Mouse (Mus musculus) kidney, postnatal 10 days (tissue): ENCODE data around the gene Pam.

Source experiments
- DNase-seq: peaks from one replicate; pipeline ENCODE4 v3.0.0; 2021; ENCODE audit warnings: mixed read lengths

The Pam gene

DNA sequence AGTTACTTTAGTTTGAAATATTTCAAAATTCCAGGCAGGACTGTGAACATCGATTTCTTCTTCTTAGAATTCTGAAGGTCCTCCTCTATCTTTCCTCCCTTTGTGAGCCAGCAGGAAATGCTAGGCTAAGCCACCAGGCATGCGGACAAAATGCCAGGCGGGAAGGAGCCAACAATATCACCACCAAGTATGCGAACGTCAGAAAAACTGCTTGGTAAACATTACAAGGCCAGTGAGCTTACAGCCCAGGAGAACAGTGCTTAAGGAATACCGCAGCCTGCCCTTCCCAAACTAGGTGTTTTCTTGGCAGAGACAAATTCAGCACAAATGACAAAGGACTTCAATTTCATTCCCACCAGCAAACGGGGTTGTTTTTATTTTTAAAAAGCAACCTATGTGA lies 15.8 kb downstream of the Pam start:
- no peak for DNase-seq

DNA sequence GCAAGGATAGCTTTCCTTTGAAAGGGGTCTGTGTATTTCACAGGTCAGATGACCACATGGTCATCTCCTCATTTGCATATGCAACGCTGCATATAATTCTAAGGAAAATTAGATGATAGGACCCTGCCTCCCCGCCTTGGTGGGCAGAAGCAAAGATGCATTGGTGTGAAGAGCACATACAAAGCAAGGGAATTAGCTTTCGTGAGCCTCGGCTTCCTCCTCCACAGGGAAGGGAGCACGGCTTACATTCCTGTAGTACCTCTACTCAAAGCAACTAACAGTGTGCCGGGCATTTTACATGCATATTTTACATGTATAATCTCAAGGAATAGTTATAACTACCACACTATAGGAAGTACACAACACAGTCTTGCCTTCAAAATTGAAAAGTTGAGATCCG lies 16.7 kb downstream of the Pam start:
- no peak for DNase-seq

DNA sequence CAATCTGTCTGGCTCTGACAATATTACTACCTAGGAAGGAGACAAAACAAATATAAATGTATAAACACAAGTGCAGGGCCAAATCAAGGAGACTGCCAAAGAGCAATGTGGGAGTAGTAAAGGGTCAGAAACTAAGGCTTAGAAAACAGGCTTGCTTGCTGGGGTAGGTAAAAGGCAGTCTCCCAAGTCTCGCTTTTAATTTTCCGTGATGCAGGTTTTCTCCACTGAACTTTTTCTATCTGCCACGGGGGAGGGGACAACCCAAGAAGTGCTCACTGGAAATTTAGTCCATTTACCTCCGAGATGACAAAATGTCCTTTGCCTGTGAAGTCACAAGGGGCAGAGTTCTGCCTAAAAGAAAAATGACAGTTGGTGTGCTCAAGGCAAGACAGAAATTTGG lies 21.6 kb downstream of the Pam start:
- DNase-seq: no peak

DNA sequence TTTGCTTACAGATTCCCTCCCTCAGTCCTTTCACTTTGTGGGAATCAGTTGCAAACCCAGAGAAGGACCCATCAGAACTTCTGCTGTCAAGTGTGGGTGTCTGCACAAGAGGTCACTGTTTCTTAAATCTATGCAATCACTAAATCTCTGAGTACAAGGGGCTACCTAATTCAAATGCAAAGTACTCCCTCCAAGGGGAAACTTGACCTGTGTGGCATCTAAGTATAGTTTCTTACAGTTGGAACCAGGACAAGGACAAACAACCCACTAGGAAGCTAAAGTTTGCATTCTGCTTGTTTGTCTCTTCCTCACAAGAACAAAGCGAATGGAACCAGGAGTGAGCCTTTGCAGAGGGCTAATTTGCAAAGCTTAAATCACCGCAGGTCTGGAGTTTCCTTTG lies 22.3 kb downstream of the Pam start:
- no peak for DNase-seq

DNA sequence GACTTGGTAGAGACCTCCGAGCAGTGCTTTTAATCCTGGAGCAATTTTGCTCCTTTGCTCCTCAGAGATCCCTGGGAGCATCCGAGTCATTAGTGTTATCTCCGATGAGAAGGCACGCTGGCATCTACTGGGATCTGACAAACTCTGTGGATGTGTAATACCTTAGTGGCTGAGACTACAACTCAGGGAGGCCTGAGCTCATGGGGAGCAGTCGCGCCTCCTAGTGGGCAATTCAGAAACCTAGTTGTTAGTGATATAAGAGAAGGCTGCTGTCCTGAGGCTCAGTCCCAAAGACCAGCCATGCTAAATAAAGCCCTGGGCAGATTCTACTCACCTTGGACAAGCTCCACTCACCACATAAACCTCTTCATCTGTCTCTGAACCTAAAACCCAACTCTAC lies 23.4 kb downstream of the Pam start:
- peak; percentile 47 for DNase-seq

DNA sequence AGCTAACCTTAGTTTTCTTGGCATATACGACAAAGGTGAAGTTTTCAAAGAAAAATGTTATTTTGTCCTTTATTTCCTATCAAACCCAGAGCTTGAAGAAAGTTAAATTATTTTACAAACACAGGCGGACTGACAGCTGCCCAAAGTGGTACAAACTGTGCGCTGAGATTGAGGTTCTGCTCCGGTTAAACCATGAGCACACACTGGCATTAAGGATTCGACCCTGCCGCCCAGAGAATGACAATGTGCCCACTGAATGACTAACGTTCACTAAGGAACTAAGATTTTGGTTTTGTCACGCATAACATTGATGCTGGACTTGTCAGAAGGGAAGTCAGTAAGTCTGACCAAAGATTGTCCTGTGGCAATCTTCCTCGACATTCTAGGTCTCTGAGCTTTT lies 24.0 kb downstream of the Pam start:
- DNase-seq: no peak

DNA sequence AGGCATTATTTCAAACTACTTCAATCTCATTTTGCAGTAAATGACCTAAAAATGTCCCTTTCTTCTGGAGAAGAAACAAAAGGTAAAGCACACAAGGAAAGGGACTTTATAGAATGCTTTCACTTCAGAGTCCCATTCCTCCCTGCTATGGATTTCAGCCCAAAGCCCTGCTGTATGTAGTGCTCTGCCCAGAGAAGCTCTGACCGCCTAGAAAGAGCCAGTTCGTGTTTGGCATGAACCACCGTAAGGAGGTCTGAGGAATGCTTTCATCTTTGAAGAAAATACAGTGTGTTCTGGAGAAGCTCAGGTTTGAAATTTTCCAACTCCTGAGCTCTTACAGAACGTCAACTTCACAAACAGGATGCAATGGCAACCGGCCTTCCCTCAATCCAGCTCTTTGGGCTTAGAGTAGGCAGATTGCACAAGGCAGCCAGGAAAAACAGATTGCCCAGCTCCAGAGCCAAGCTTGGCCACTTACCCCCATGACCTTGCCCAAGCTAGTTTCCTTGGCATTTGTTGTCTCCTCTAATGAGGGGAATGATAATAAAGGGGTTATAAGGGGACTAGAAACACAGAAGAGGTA lies 24.6 kb downstream of the Pam start:
- DNase-seq: no peak

DNA sequence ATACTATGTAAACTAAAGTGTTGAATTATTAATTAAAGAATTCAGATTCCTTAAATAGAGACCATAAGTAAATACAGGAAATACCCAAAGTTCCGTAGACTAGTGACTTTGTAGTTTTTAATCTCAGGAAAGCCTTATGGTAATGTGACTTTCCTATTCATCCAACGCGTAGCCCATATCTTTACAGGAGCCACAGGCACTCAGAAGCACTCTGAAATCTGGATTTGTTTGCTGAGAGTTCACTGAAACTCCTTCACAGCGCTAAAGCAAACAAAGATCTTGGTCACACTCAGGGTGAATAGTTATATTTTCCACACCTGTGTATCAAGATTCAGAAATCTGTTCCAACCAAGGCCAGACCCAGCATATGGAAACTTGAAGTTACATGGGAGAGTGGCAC lies 27.3 kb downstream of the Pam start:
- no peak for DNase-seq

DNA sequence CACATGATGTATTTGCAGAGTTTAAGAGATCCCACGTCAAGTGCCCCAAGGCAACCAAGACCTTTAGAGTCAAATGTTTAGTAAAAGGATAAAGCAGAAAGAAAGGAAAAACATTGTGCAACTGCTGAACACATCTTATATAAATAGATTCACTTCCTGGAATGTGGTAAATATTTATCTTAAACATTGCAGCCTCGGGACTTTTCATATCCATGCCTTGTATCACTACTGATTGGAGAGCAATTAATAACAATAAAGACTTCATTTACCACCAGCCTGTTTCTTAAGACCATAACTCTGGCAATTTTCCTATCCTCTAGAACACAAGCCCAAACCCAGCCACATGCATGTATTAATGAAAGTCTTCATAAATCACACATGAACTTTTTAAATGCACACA lies 33.4 kb downstream of the Pam start:
- DNase-seq: no peak

DNA sequence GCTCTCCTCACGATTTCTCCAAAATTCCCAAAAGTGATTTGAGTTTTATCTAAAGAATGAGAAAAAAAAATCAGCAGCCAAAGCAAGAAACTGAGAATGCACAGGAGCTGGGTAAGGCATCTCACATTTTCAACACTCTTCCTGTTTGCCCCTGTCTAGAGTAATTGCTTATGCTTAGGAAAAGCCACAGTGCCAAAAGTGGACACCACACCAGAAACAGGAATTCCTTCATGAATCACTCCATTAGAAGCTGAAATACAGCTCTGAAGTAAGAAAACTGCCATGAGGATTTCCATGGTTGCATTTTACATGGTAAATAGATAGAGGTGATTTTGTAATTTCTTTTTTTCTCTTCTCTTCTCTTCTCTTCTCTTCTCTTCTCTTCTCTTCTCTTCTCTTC lies 36.0 kb downstream of the Pam start:
- DNase-seq: no peak

DNA sequence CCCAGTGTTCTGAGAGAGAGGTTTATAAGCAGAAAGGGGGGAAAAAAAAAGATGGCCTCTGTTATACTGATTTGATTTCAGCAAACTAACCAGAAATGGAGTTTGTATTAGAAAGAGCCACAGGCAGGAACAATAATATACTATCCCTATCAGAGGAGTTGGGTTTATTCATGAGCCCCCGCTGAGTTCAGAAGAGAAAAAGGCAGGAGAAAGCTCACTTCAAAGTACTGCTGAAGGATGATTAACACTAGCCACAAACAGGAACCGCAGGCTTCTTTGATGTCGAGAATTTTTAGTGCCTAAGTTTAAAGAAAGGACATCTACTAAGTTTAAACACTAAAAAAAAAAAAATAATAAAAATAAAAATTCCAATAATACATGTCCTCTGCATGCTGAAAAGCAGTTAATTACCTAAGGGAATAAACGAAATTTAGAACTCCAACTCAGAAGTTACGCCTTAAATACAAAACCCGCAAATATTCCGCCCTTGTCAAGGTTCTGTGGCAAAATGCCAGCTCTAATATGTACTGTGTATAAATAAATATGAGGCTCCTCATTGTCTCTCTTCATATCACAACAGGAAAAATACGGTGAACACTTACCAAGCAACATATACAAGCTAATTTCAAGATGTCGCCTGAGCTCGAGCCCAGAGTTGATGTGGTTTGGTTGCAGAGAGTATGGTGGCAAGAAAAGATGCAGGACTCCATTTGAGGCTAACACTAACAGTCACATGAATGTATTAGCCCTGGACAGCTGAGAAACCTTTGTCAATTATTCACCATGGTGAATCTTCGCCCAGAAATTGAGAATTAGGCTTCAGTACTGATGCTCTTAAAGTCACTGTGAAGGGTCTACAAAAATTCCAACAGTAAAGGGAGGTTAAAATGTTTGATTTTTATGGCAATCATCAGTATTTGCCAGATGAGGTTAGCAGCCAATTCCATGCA lies 38.2 kb downstream of the Pam start:
- no peak for DNase-seq

DNA sequence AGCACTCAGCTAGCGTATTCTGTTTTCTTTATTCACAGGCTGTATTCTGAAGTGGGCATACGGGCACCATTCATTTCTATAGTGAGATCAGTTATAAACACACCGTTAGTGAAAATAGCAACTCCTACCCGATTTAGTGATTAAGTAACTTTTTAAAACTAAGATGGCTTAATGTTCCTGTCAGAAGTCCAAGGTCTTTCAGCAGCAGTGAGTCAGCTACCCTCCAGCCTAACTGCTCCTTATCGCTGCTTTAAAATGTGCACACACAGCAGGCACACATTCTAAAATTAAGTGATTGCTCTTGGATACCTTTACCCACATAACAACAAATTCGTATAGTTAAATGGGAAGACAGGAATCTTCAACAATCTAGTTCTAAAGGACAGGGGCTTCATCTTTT lies 39.2 kb downstream of the Pam start:
- no peak for DNase-seq

DNA sequence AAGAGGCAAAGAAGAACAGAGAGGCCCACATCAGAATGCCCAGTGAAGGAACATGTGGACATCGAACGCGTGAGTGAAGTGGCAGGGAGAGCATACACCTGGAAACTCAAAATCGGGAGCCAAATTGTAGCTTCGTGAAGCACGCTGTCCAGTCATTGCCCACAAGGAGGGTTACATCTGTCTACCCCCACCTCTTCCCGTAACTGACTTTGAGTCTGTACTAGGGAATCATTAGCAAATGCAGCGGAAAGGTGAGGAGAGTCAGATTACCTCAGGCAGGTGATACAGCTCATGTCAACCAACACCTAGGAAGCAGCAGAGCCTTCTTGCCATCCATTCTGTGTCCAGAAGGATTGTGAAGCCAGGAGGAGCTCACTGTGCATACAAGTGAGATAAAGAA lies 39.9 kb downstream of the Pam start:
- DNase-seq: no peak

DNA sequence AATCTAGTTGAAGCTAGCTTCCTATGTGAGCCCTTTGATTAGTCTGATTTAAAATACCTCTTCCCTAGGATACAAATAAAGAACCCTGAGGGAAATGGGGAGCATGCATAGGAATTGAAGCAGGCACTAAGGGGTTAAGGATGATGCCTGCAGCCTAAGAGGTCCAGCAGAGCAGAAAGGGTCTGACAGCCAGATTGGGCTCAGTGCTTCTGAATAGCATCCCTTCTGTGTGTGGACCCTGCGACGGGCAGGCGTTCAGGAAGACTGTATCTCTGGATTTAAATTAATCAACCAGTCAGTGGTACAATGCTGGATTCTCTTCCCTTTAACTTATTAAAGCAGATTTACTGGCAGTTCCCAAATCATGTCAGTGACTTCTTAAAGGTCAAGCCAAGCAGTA lies 41.5 kb downstream of the Pam start:
- no peak for DNase-seq

DNA sequence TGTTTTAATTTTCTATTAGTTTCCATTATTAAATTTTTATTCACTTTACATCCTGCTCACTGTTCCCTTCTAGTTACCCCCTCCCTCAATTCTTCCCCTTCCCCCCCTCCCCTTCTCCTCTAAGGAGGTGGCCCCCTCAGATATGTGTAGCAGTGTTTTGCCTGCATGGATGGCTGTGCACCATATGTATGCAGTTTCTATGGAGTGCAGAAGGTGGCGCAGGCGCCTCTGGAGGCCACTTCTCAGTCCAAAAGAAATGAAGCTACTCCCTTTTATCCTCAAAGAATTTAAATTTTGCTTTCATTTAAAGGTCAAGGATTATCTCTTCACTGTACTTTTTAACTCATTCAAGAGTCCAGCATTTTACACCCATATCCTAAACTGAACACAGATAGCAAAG lies 42.0 kb downstream of the Pam start:
- peak; percentile 28 for DNase-seq

DNA sequence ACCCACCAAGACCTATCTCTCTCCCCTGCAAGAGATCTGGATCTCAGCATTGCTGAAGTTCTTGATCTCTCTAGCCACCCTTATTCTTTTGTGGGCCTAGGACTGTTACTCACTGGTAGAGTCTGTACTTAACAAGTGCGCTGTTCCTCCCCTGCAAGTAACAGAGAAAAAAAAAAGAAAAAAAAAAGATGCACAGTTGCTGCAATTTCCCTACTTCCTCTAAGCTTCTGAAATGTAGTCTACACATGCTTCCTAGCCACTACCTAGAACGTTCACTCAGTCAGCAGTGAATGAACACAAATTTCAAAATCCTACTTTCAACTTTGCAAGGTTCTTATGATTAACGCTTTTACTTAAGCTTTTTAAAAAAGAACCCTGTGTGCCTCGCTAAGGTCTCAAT lies 42.7 kb downstream of the Pam start:
- no peak for DNase-seq

DNA sequence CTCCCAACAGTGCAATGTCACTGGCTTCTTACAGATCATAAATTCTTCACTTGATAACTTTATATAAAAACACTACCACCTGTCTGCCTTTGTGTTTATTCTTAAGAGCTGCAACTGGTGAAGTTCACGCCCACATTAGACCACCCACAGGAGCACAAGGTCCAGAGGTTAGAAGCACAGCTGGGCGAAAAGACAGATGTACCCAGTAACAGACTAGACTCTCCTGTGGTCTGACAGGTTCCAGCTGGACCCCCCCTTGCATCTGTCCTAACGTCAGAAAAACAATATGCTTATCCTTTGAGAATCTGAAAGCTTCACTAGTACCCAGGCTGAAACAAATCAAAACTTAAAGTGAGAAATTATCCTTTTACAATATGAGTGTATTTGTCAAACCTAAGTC lies 44.4 kb downstream of the Pam start:
- DNase-seq: peak; percentile 39

DNA sequence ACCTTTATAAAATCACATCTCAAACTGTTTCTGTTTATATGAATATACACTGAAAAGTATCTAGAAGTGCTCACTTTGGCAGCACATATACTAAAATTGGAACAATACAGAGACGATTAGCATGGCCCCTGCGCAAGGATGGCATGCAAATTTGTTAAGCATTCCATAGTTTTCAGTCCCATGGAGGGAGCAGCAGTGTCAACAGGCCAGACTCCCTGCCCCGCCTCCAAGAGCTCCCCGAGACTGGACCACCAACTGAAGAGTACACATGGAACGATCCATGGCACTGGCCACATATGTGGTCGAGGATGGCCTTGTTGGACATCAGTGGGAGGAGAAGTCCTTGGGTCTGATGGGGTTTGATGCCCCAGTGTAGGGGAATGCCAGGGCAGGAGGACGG lies 45.7 kb downstream of the Pam start:
- DNase-seq: no peak

DNA sequence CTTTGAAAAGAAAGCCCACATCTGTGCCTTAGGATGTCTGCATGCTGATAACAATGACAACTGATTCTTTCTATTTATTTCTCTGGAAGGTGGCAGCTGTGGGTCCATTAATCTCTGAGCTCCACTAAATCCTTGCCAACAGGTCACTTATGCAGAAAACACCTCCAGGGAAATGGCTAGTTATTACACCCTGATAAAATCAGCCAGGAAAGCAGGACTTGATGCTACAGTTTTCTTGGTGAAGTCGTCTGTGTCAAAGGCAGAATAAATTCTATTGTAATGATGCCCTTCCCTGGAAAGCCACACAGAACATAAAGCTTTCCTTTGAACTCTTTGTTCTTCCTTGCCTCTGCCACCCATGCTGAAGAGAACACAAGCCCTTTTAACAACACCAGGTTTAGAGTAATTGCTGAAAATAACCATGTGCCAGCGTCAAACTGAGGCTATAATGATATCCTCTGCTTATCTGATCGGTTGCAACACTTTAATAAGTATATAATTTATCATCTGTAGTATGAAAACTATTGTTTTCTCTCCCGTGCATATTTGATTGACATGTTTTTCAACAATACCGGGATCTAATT lies 47.1 kb downstream of the Pam start:
- no peak for DNase-seq

DNA sequence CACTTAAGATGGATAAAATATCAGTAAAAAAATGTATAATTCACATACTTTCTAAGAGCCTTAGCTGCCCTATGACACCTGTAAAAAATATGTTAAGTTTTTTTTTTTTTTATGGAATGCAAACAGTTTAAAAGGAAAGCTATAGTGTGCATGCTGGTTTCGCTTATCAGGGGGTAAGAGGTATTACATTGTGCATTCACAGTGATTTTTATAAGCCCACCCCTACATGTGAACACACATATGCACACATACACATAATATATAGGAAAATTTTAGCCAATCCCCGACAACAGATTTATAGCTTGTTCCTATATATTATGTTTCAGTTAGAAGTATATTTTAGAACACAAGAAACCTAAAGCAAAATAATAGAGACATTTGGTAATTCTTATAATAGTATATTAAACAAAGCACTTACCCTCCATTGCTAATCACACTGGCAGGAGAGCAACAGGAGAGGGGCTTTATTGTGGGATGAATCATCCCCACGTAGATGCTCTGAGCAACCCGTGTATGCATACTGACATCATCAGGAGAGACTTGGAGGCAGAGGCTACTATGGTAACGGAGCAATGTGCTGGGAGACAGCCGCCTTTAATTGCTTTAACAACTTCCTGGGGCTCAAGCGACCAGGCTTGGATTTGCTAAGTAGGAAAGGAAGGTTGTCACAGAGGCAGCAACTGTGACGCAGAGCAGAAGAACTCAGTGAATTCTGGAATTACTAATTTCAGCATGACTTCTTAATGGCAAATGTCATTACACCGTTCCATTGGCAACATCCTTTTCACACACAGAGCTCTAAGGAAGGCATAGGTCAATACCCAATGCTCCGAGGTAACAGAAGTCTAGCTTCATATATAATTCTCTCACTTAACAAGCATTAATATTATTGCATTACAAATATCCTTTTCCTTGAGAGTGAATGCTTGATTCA lies 47.9 kb downstream of the Pam start:
- peak; percentile 10 for DNase-seq

DNA sequence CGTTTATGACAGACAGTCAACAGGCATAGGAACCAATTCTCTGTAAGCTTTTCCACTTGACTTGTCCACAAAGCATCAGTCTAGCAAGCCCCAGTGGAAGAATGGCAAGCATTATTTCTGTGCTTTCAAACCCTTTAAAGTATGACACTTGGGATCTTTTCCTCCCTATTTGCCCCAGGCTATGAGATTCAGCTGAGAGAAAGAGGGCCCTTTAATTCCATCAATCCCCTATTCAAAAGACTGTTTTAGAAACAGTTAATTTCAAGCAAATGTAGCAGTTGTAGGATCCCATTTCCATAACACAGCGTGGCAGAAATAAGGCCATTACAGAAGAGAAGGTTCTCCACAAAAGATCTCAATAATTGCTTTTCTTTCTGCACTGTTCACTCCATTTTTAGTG lies 53.0 kb downstream of the Pam start:
- no peak for DNase-seq

DNA sequence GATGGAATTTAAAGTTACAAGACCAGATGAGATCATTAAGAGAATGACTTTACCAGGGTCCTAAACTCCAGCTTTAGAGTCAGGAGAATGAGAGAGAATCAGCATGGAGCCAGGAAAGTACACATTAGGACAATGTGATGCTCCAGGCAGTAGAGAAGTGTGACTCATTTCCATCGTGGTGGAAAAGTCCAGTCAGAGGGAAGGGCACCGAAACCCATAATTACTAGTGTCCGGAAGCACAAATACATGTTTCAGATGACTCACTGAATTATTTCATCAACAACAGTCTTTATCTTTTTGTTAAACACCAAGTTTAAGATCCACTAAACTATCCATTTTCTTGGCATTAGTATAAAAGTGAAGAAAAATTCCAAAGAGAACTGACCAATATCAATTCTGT lies 57.2 kb downstream of the Pam start:
- DNase-seq: no peak

DNA sequence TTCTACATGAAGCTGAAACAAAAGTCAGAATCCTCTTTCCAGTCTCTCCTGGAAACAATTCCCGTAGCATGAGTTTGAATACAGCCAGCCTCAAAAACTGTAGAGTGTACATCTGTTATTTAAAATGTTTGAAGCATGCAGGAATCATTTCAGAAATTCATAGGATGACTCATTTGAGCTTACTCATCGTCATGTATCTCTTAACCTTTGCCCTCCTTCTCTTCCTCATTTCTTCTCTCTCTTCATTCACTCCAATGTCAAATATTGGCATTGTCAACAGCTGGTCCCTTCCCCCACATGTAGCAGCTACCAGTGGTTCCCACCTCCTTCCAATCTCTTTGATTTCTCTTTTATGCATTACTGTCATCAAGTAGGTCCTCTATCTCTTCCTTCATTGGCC lies 59.7 kb downstream of the Pam start:
- DNase-seq: no peak
